Mouse (Mus musculus): ENCODE data around the gene Ngdn. TPM values are rescaled to one million over a fixed set of nuclear protein-coding genes. Genes with fewer than 3 reads are reported as not detected.
A peak's percentile ranks its signal among the peaks of the same experiment; 100 is the strongest.

Ngdn gene
- 77.4 and 82.0 TPM in 2 replicates for polyA plus RNA-seq (2015; fragmentation: Nextera tagmentation; extraction: Ambion mirVana)

GRCm38 (mm10) chr14:55014991-55015766 is at the start of gene Ngdn:
Ngdn (plus strand) TSS chr14:55015454.

GRCm38 (mm10) chr14:54966320-54966977 is 48.8 kb upstream of the Ngdn start, which contains the start of gene Myh6:
Myh6 (minus strand) TSS chr14:54966927.

GRCm38 (mm10) chr14:54976633-54977032 is 38.6 kb upstream of the Ngdn start, which contains the start of gene Gm17428:
Gm17428 (plus strand) TSS chr14:54976933.

GRCm38 (mm10) chr14:54994136-54994868 is 21.0 kb upstream of the Ngdn start, which contains the start of gene Myh7:
Myh7 (minus strand) TSS chr14:54994626.

Small RNA genes within 50 kb of the gene (microRNA-seq; reads per million reads assigned to microRNA genes)
- gene Mir208b (ENCODE audit: borderline replicate concordance, insufficient number of aligned reads) = 4.2 reads per million, percentile 3 among the genes with 10 or more reads in this experiment

Other genes with a start within 250 kb of the Ngdn start
- 16.5 and 30.8 TPM in 2 replicates for gene Slc7a8, start 233.5 kb upstream of the Ngdn start, polyA plus RNA-seq (2015; fragmentation: Nextera tagmentation; extraction: Ambion mirVana)
- gene Rnf212b, start 201.3 kb upstream of the Ngdn start, polyA plus RNA-seq (2015; fragmentation: Nextera tagmentation; extraction: Ambion mirVana) = 1.1 and 1.5 TPM in 2 replicates
- gene Homez, start 144.5 kb upstream of the Ngdn start, polyA plus RNA-seq (2015; fragmentation: Nextera tagmentation; extraction: Ambion mirVana) = 5.6 and 9.5 TPM in 2 replicates
- 1.6 and 1.8 TPM in 2 replicates for gene Ppp1r3e, start 137.9 kb upstream of the Ngdn start, polyA plus RNA-seq (2015; fragmentation: Nextera tagmentation; extraction: Ambion mirVana)
- gene Bcl2l2, start 132.1 kb upstream of the Ngdn start, polyA plus RNA-seq (2015; fragmentation: Nextera tagmentation; extraction: Ambion mirVana) = 3.2 and 4.3 TPM in 2 replicates
- gene Gm20521, start 132.0 kb upstream of the Ngdn start, polyA plus RNA-seq (2015; fragmentation: Nextera tagmentation; extraction: Ambion mirVana) = 2.8 TPM in 1 of 2 replicates, not detected in the other
- gene Pabpn1, start 123.0 kb upstream of the Ngdn start, polyA plus RNA-seq (2015; fragmentation: Nextera tagmentation; extraction: Ambion mirVana) = 56.6 and 88.0 TPM in 2 replicates
- 47.4 and 48.2 TPM in 2 replicates for gene Slc22a17, start 102.3 kb upstream of the Ngdn start, polyA plus RNA-seq (2015; fragmentation: Nextera tagmentation; extraction: Ambion mirVana)
- gene Efs, start 89.3 kb upstream of the Ngdn start, polyA plus RNA-seq (2015; fragmentation: Nextera tagmentation; extraction: Ambion mirVana) = 10.4 and 13.2 TPM in 2 replicates
- 0.32 TPM in 1 of 2 replicates, not detected in the other for gene Il25, start 82.8 kb upstream of the Ngdn start, polyA plus RNA-seq (2015; fragmentation: Nextera tagmentation; extraction: Ambion mirVana)
- gene Cmtm5, start 79.2 kb upstream of the Ngdn start, polyA plus RNA-seq (2015; fragmentation: Nextera tagmentation; extraction: Ambion mirVana) = 5.5 and 12.5 TPM in 2 replicates
- gene Myh6, start 48.5 kb upstream of the Ngdn start, polyA plus RNA-seq (2015; fragmentation: Nextera tagmentation; extraction: Ambion mirVana) = 1.1 and 3.5 TPM in 2 replicates
- gene Gm17428, start 38.5 kb upstream of the Ngdn start, polyA plus RNA-seq (2015; fragmentation: Nextera tagmentation; extraction: Ambion mirVana) = not detected in 2 replicates
- gene Myh7, start 20.8 kb upstream of the Ngdn start, polyA plus RNA-seq (2015; fragmentation: Nextera tagmentation; extraction: Ambion mirVana) = 1.7 and 2.2 TPM in 2 replicates
- gene Zfhx2, start 76.9 kb downstream of the Ngdn start, polyA plus RNA-seq (2015; fragmentation: Nextera tagmentation; extraction: Ambion mirVana) = 4.4 and 6.0 TPM in 2 replicates
- 13.7 and 16.6 TPM in 2 replicates for gene Thtpa, start 79.3 kb downstream of the Ngdn start, polyA plus RNA-seq (2015; fragmentation: Nextera tagmentation; extraction: Ambion mirVana)
- gene Ap1g2, start 91.1 kb downstream of the Ngdn start, polyA plus RNA-seq (2015; fragmentation: Nextera tagmentation; extraction: Ambion mirVana) = 10.0 and 17.4 TPM in 2 replicates
- gene Jph4, start 101.5 kb downstream of the Ngdn start, polyA plus RNA-seq (2015; fragmentation: Nextera tagmentation; extraction: Ambion mirVana) = 3.6 and 7.0 TPM in 2 replicates
- gene Dhrs2, start 206.6 kb downstream of the Ngdn start, polyA plus RNA-seq (2015; fragmentation: Nextera tagmentation; extraction: Ambion mirVana) = 0.37 and 0.41 TPM in 2 replicates

Measured in adrenal gland, postnatal 0 days (tissue).